Mouse (Mus musculus) adrenal gland, adult 8-10 months (tissue): Measurements from ENCODE around the gene Polg2. TPM values are rescaled to one million over a fixed set of nuclear protein-coding genes. Genes with fewer than 3 reads are reported as not detected.
"Not testable (repeated sequence)": the region's sequence is repeated elsewhere in the genome, so short reads cannot be mapped to it uniquely, and the experiment has no call there.

Experiments
- DNase-seq: peaks from one replicate; pipeline ENCODE4 v3.0.0; 2022
- total RNA-seq, 4 experiments: library from RNA; stranded (reverse); gene quantifications; 2 replicates each; pipeline ENCODE4 v1.2.4; 2022

Polg2 gene
- total RNA-seq, 4 experiments from 2014 or later: 5.5 to 14.4 (median 7.9) TPM

- peak; percentile 97 for DNase-seq
Measured at GRCm38 (mm10) chr11:106788775-106789459, 9.6 kb upstream of the Polg2 start, which contains the start of the genes Ddx5 and Cep95. TSS of gene Ddx5 (minus strand) at chr11:106789185. TSS of gene Cep95 (plus strand) at chr11:106789252.

GRCm38 (mm10) chr11:106788026-106788774 is 8.9 kb upstream of the Polg2 start:
- peak; percentile 95 for DNase-seq

GRCm38 (mm10) chr11:106787131-106788025 is 8.0 kb upstream of the Polg2 start:
- peak; percentile 86 for DNase-seq

GRCm38 (mm10) chr11:106785043-106785442 is 5.7 kb upstream of the Polg2 start:
- no peak for DNase-seq

GRCm38 (mm10) chr11:106784476-106784875 is 5.1 kb upstream of the Polg2 start:
- no peak for DNase-seq

GRCm38 (mm10) chr11:106782841-106783764 is 3.8 kb upstream of the Polg2 start:
- no peak for DNase-seq

- not testable (repeated sequence) for DNase-seq
Measured at GRCm38 (mm10) chr11:106782271-106782670, 2.9 kb upstream of the Polg2 start.

- DNase-seq: no peak
Measured at GRCm38 (mm10) chr11:106780590-106781220, 1.4 kb upstream of the Polg2 start.

- no peak for DNase-seq
Measured at GRCm38 (mm10) chr11:106780089-106780425, 720 bp upstream of the Polg2 start.

- DNase-seq: no peak
Measured at GRCm38 (mm10) chr11:106778589-106779387, 549 bp downstream of the Polg2 start.

- no peak for DNase-seq
Measured at GRCm38 (mm10) chr11:106778132-106778531, 1.2 kb downstream of the Polg2 start.

GRCm38 (mm10) chr11:106777395-106777794 is 1.9 kb downstream of the Polg2 start:
- DNase-seq: no peak

- DNase-seq: no peak
Measured at GRCm38 (mm10) chr11:106776960-106777359, 2.4 kb downstream of the Polg2 start.

- DNase-seq: no peak
Measured at GRCm38 (mm10) chr11:106773061-106773460, 6.3 kb downstream of the Polg2 start.

GRCm38 (mm10) chr11:106770195-106770974 is 9.0 kb downstream of the Polg2 start:
- DNase-seq: no peak

GRCm38 (mm10) chr11:106767516-106767915 is 11.8 kb downstream of the Polg2 start:
- DNase-seq: no peak

- no peak for DNase-seq
Measured at GRCm38 (mm10) chr11:106766611-106767162, 12.7 kb downstream of the Polg2 start.

- DNase-seq: no peak
Measured at GRCm38 (mm10) chr11:106762800-106763185, 16.5 kb downstream of the Polg2 start.

GRCm38 (mm10) chr11:106762139-106762799 is 17.1 kb downstream of the Polg2 start:
- DNase-seq: no peak
